Mouse (Mus musculus): ENCODE measurements at regions not wholly inside any gene's neighbourhood (a gene's known extent, or its start where the extent isn't known, plus 50 kb on each side); places are given as distances from the start of the nearest gene placed in this dataset.

- intact Hi-C loops (cut with DNase I; ENCODE audit: low total_unique reads) = no loop called here
Observed at GRCm38 (mm10) chr8:115888278-115888677, 180.7 kb upstream of the Maf start.

GRCm38 (mm10) chr8:115885121-115885743 is 177.6 kb upstream of the Maf start:
- intact Hi-C loops (cut with DNase I; ENCODE audit: low total_unique reads) = no loop called here
- no peak for DNase-seq

More at GRCm38 (mm10) chr8:115888278-115888677, 180.7 kb upstream of the Maf start:
- no peak for DNase-seq

DNA sequence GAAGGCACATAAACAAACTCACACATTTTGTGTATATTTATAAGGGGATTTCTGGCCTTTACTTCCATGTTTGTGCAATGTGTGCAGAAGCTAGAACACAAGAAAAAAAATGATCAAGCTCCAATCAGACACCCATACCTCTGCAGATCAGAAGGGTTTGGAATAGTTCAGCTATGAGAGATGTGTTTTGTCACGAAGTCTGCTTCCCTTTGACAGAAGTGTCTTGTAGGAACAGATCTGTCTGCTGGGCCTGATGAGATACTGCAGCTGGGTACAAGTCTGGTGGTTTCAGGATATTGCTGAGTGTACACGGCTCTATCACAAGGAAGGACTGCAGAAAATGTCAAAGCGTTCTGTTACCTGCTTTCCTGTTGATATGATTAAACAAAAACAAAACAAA is 176.2 kb upstream of the Maf start:
- intact Hi-C loops (cut with DNase I; ENCODE audit: low total_unique reads) = no loop called here
- DNase-seq = no peak

- no peak for DNase-seq
- intact Hi-C loops (cut with DNase I; ENCODE audit: low total_unique reads) = no loop called here
Observed at GRCm38 (mm10) chr8:115881881-115882280, 174.3 kb upstream of the Maf start.

- intact Hi-C loops (cut with DNase I; ENCODE audit: low total_unique reads) = no loop called here
- peak; percentile 22 for DNase-seq
Observed at GRCm38 (mm10) chr8:115874789-115875188, 167.2 kb upstream of the Maf start.

- DNase-seq = no peak
- intact Hi-C loops (cut with DNase I; ENCODE audit: low total_unique reads) = no loop called here
Observed at GRCm38 (mm10) chr8:115871381-115871780, 163.8 kb upstream of the Maf start.

DNA sequence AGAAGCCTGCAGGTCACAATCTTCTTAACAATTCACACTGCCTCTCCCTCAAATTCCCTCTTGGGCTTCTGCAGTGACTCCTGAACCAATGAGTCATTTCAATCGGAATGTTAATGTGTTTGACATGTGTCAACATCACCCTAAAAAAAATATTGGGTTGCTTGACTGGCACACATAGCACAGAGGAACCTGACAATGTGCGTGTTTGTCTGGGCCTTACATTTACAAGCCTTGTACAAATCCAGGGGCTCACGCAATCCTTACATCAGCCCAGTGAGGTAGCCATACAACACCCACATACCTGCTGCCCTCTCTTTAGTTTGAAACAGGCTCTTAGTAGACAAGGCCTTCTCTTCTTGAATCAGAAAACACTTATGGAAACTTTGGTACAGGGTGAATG is 153.8 kb upstream of the Maf start:
- DNase-seq = no peak
- intact Hi-C loops (cut with DNase I; ENCODE audit: low total_unique reads) = no loop called here

GRCm38 (mm10) chr8:115859406-115859805 is 151.8 kb upstream of the Maf start:
- intact Hi-C loops (cut with DNase I; ENCODE audit: low total_unique reads) = no loop called here
- DNase-seq = peak; percentile 10

DNA sequence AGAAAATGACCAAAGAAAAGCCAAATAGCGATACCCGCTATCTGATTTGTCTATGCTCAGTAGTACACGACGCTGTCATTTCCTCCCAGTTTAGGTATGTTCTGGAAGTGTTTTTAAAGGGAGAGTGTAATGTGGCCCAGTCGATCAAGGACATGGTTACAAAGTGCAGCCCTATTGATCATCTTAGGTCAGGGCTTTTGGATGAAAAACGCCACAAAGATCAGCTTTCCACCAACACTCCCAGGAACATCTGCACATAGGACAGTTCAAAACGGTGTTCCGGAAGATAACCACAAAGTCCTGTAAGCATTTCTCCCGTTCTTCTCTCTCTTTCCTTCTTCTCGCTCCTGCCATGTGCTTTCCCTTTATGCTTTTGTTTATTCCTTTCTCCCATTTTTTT is 149.2 kb upstream of the Maf start:
- intact Hi-C loops (cut with DNase I; ENCODE audit: low total_unique reads) = no loop called here
- DNase-seq = no peak

- peak; percentile 14 for DNase-seq
- intact Hi-C loops (cut with DNase I; ENCODE audit: low total_unique reads) = no loop called here
Observed at GRCm38 (mm10) chr8:115855934-115856629, 148.5 kb upstream of the Maf start.

DNA sequence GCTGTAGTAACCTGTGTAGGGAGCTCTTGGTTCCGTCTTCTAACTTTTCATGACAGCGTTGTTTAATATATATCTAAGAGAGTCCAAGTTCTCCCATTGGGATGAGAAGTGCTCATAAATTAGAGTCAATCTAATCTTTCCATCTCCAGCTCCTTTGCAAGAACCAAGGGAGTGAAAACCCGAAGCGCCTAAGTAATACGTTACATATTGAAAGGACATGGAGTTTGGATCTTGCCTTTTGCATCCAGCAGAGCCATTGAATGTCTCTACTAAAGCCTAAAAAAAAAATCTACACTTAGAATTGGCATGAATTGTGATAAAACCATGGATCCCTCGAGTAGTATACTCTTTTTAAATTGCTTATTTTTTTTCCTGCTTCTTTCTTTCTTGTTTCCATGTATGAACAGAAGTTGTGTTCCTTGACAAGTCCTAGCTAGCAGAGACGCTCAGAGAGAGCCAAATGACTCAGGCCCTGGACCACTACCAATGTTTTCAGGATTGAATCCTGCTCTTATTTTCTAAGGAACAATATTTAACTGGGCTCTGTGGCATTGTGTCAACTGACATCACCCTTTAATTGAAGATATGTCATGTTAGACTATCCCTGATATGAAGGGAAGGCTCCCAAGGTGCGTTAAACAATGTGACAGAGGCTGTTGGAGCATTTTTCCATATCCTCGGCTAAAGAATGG is 146.8 kb upstream of the Maf start:
- peak; percentile 73 for DNase-seq
- intact Hi-C loops (cut with DNase I; ENCODE audit: low total_unique reads) = no loop called here

- intact Hi-C loops (cut with DNase I; ENCODE audit: low total_unique reads) = no loop called here
- DNase-seq = no peak
Observed at GRCm38 (mm10) chr8:115850552-115850951, 143.0 kb upstream of the Maf start.

DNA sequence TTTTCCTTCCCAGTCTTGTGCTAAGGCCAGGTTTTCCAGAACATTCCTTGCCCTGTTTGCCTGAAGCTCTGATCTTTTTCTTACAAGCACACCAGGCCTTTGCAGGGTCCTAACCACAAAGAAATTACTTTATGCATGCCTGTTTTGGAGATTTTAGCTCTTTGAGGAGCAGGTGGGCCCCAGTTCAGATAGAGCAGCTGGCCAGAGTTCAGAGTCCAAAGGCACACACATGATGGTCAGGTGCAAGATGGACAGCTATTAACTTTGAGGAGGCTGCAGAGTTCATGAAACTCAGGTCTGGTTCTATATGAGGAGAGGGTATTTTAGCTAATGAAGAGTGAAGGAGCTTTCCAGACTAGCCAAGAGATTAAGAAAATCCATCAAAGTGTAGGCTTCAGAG is 125.8 kb upstream of the Maf start:
- intact Hi-C loops (cut with DNase I; ENCODE audit: low total_unique reads) = no loop called here
- no peak for DNase-seq

DNA sequence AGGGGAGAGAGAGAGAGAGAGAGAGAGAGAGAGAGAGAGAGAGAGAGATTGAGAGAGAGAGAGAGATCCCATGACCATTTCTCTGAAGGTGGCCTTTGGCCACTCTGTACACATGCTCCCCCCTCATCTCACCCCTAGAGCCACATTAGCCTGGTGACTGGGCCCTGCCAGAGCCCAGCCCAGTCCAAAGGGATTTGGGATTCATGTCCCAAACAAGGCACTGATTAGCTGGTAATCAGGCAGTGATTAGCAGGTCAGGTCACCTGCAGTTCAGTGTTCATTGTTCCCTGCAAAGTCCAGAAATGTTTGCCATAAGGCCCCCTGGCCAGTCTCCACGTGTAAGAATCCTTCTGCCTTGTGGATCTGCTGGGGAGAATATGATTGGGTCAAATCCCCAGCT is 124.1 kb upstream of the Maf start:
- DNase-seq = no peak
- intact Hi-C loops (cut with DNase I; ENCODE audit: low total_unique reads) = no loop called here

DNA sequence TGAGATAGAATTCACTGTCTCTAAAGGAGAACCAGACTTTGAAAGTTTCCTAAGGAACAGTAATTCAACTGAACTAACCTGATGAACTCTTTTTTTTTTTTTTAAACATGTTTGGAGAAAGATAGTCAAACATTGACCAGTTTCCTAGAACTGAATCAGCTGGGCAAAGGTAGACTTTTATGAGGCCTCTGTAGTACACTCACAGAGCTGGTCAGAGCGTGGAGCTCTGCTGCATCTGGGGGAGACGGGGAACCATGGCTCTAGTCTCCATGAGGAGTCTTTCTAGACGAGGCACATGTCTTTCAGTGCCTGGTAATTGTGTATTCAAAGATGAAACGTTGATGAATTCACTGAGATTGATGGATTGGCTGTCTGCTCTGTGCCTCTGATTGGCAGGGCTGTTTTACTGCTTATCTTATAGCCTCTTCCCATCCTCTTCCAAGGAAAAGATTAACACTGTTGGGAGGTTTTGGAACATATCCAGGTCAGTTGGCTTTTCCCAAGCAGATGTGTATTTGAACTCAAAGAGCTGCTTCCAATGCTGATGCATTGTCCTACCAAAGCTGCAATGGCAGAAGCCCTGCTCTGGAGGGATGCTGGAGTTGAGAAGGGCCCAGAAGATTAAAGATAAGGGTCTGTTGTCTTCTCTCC is 122.5 kb upstream of the Maf start:
- DNase-seq = no peak
- intact Hi-C loops (cut with DNase I; ENCODE audit: low total_unique reads) = no loop called here

- intact Hi-C loops (cut with DNase I; ENCODE audit: low total_unique reads) = no loop called here
Observed at GRCm38 (mm10) chr8:115826516-115826915, 118.9 kb upstream of the Maf start.

GRCm38 (mm10) chr8:115825899-115826502 is 118.4 kb upstream of the Maf start:
- intact Hi-C loops (cut with DNase I; ENCODE audit: low total_unique reads) = no loop called here
- DNase-seq = no peak

More at GRCm38 (mm10) chr8:115826516-115826915, 118.9 kb upstream of the Maf start:
- DNase-seq = no peak

DNA sequence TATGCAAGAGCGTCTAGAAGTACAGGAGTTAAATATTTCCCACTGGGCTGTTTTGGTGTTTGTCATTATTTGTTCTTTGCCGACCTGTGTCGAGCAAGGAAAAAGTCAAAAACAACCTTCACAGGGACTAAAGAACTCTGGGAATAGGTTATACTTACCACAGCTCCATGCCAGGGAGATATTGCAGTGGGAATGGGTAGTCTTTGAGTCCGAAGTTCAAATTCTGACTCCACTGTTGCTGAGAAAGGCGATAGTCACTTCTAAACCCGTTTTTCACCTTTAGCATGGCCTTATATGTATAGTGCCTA is 116.8 kb upstream of the Maf start:
- intact Hi-C loops (cut with DNase I; ENCODE audit: low total_unique reads) = no loop called here

DNA sequence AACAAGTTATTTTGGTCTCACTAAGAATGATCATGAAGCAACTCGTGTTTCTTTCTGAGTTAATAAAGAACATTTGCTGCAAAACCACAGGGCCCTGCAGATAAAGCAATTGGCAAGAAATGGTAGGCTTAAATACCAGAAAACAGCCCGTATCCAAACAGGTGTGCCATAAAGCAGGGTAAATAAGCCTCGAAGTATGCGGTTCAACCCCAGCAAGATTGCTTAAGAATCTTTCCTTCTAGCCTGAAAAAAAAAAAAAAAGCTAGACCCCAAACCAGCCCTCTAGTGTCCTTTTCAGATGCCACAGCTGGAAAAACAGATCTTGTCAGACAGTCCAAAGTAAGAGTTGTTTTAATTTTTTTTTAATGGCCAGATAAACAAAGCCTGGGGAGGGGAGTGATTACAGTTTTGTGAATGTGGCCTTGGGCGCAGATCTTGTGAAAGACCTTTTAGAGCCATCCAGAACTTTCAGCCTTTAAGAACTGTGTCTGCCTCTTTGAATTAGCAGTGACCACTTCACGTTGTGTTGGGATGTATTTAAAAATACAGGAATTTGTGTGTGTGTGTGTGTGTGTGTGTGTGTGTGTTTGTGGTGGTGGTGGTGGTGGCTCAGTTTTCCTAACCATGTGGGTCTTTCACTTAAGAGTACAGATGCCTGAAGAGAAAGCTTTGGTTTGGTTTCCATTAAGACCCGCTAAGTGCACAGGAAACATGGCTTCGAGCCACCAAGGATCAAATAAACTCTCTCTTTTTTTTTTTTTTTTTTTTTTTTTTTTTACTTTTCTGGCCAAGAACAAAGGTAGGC is 116.3 kb upstream of the Maf start:
- DNase-seq = no peak
- intact Hi-C loops (cut with DNase I; ENCODE audit: low total_unique reads) = no loop called here

More for the DNA sequence above, 116.8 kb upstream of the Maf start:
- no peak for DNase-seq
